Mouse (Mus musculus): ENCODE measurements around the gene Fbxl16. TPM values are rescaled to one million over a fixed set of nuclear protein-coding genes. Genes with fewer than 3 reads are reported as not detected.
A peak's percentile ranks its signal among the peaks of the same experiment; 100 is the strongest.

Fbxl16 gene
- polyA plus RNA-seq, 1 experiment = 3.6 TPM

DNA sequence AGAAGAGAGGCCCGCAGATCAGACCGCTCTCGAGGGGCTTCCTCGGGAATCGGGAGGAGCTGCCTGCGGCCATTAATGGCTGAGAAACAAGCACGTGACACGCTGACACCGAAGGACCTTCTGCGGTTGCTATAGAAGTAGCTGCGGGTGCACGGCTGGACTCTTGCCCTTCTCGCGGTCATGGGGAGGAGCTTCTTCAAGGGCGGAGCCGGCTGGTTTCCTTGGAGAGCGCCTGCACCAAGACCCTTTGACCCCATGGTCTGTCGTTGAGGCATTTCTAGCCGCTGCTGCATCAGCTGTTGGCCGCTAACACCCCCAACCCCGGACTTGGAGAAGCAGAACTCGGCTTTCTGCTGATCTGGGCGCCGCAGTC lies 24.4 kb downstream of the Fbxl16 start, which contains the start of gene Stub1:
Gene Stub1, minus strand, starts transcription at position 114 of the 373 bp plus-strand sequence.
- peak within 1 kb of the TSS; percentile 76 for H3K4me3 ChIP-seq (ENCODE audit: insufficient read depth, low read depth, low read length)
- peak; percentile 98 for DNase-seq
- H3K27me3 ChIP-seq (replicated peaks; ENCODE audit: control insufficient read depth, insufficient read depth, low read length) = no peaks in the 10 kb centered on the region
- TF ChIP-seq POLR2A (IDR thresholded peaks at IDR 0.05; ENCODE audit: low read depth, low read length) (peak; percentile 69), CTCF (conservative IDR thresholded peaks at IDR 0.05; ENCODE audit: insufficient read depth, insufficient read length, low read depth, low read length) (no peak)
- H3K36me3 ChIP-seq (ENCODE audit: control insufficient read depth, insufficient read depth, low read length) = no peaks in the 10 kb centered on the region
- H3K4me1 ChIP-seq (ENCODE audit: control insufficient read depth, insufficient read depth, low read length) = peaks cover 37% of the 10 kb centered on the region
- H3K27ac ChIP-seq (ENCODE audit: insufficient read depth, low read depth, low read length) = peak within 1 kb of the TSS; percentile 99
- under 1% methylated on average over 24 of the region's 24 CpGs for WGBS

DNA sequence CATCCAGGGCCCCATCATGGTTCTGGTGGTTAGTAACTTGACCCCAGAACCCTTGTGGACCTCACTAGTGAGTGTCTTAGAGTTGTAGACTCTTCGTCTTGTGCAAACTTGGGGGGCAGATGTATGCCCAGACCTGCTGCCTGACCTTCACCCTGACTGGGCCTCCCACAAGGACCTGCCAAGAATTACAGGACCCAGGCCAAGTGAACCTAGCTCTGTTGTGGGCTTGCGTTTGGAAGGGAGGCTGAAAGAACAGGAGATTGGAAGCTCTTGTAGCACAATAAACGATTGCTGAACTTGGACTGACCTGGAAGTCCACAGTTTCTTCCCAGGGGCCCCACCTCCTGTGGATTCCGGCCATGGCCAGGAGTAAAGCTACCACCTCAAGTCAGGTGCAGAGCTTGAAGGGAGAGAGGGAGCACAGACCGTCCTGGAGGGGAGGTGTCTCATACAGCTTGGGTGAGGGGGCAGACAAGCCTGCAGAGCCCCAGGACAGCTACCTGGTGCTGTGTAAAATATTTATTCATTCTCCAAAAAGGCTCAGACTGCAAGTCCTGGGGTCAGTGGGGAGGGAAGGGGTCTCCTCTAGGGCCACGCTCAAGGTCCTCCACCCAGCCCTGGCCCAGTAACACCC lies 25.2 kb downstream of the Fbxl16 start:
- DNase-seq = peak; percentile 91
- H3K4me1 ChIP-seq (ENCODE audit: control insufficient read depth, insufficient read depth, low read length) = peaks cover 38% of the 10 kb centered on the region
- 11% methylated on average over 6 of the region's 6 CpGs for WGBS

GRCm38 (mm10) chr17:25834595-25835222 lies 25.8 kb downstream of the Fbxl16 start:
- Histone ChIP-seq H3K27ac (ENCODE audit: insufficient read depth, low read depth, low read length) (peak overlapping the region; percentile 8; the same call in 1 of the 2 replicates), H3K27me3 (replicated peaks; ENCODE audit: control insufficient read depth, insufficient read depth, low read length) (no peaks in the 10 kb centered on the region), H3K36me3 (ENCODE audit: control insufficient read depth, insufficient read depth, low read length) (no peaks in the 10 kb centered on the region; the same call in 1 of the 2 replicates), H3K4me1 (ENCODE audit: control insufficient read depth, insufficient read depth, low read length) (peaks cover 38% of the 10 kb centered on the region), H3K4me3 (ENCODE audit: insufficient read depth, low read depth, low read length) (peak overlapping the region; percentile 74)
- DNase-seq = peak; percentile 12
- 41% methylated on average over 12 of the region's 12 CpGs for WGBS
- TF ChIP-seq POLR2A (IDR thresholded peaks at IDR 0.05; ENCODE audit: low read depth, low read length) (no peak), CTCF (conservative IDR thresholded peaks at IDR 0.05; ENCODE audit: insufficient read depth, insufficient read length, low read depth, low read length) (no peak)

More for the DNA sequence above, 25.2 kb downstream of the Fbxl16 start:
- TF ChIP-seq POLR2A (IDR thresholded peaks at IDR 0.05; ENCODE audit: low read depth, low read length) (no peak), CTCF (conservative IDR thresholded peaks at IDR 0.05; ENCODE audit: insufficient read depth, insufficient read length, low read depth, low read length) (no peak)
- H3K27me3 ChIP-seq (replicated peaks; ENCODE audit: control insufficient read depth, insufficient read depth, low read length) = no peaks in the 10 kb centered on the region
- H3K27ac ChIP-seq (ENCODE audit: insufficient read depth, low read depth, low read length) = peak overlapping the region; percentile 99
- no peaks in the 10 kb centered on the region; the same call in 1 of the 2 replicates for H3K36me3 ChIP-seq (ENCODE audit: control insufficient read depth, insufficient read depth, low read length)
- H3K4me3 ChIP-seq (ENCODE audit: insufficient read depth, low read depth, low read length) = peak overlapping the region; percentile 74

GRCm38 (mm10) chr17:25835301-25835700 lies 26.4 kb downstream of the Fbxl16 start:
- TF ChIP-seq POLR2A (IDR thresholded peaks at IDR 0.05; ENCODE audit: low read depth, low read length) (no peak), CTCF (conservative IDR thresholded peaks at IDR 0.05; ENCODE audit: insufficient read depth, insufficient read length, low read depth, low read length) (no peak)
- 60% methylated on average over 7 of the region's 7 CpGs for WGBS
- DNase-seq = peak; percentile 14
- Histone ChIP-seq H3K27ac (ENCODE audit: insufficient read depth, low read depth, low read length) (no peak overlapping the region), H3K4me3 (ENCODE audit: insufficient read depth, low read depth, low read length) (peak overlapping the region; percentile 74; the same call in 1 of the 2 replicates), H3K4me1 (ENCODE audit: control insufficient read depth, insufficient read depth, low read length) (peaks cover 38% of the 10 kb centered on the region), H3K36me3 (ENCODE audit: control insufficient read depth, insufficient read depth, low read length) (no peaks in the 10 kb centered on the region; the same call in 1 of the 2 replicates), H3K27me3 (replicated peaks; ENCODE audit: control insufficient read depth, insufficient read depth, low read length) (no peaks in the 10 kb centered on the region)

DNA sequence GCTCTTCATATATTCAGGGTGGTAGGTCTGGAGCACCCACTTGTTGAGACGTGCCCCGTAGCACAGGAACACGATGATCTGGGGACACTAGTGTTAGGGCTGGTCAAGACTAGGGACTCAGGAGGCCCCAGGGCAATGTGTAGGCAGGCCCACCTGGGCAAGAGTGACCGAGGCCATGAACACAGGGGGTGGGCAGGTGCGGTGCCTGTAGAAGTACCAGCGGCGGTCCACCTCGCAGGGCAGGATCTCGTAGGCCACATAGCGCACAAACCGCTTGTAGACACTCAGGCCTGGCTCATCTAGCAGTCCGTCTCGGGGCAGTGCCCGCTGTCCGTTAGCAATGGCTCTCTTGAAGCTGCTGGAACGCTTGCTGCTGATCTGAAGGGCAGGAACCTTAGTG lies 26.9 kb downstream of the Fbxl16 start:
- Histone ChIP-seq H3K27ac (ENCODE audit: insufficient read depth, low read depth, low read length) (peak overlapping the region; percentile 49), H3K4me3 (ENCODE audit: insufficient read depth, low read depth, low read length) (peak overlapping the region; percentile 74), H3K27me3 (replicated peaks; ENCODE audit: control insufficient read depth, insufficient read depth, low read length) (no peaks in the 10 kb centered on the region), H3K4me1 (ENCODE audit: control insufficient read depth, insufficient read depth, low read length) (peaks cover 38% of the 10 kb centered on the region), H3K36me3 (ENCODE audit: control insufficient read depth, insufficient read depth, low read length) (no peaks in the 10 kb centered on the region; the same call in 1 of the 2 replicates)
- 59% methylated on average over 16 of the region's 16 CpGs for WGBS
- peak; percentile 37 for DNase-seq
- TF ChIP-seq CTCF (conservative IDR thresholded peaks at IDR 0.05; ENCODE audit: insufficient read depth, insufficient read length, low read depth, low read length) (no peak), POLR2A (IDR thresholded peaks at IDR 0.05; ENCODE audit: low read depth, low read length) (no peak)

DNA sequence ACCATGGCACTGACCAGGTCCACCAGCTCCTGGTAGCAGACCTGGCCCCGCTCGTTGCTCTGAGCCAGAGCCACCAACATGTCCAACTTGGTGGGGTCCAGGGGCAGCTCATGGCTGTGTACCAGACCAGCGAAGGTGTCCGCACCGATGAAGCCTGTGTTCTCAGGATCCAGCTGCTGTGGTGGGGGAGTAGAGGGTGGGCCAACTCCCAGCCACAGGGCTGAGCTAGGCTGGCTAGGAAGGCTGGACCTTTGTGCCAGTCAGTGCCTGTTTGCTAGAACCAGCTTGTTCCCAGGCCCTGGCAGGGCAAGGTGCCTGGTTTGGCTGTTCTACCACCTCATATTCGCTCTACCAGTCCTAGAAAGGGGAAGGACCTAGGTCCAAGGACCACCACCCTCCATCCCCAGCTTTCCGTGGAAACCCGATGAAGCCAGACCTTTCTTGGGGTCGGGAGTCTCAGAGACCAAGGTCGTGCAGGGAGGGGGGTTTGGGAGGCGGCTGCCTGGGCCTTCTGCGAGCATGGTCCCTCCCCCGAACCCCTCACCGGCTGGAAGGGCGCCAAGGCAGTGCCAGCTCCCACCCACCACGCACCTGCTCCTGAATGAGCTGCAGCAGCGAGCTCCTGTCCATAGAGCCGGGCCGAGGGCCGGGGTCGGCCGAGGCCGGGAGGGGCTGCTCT lies 27.7 kb downstream of the Fbxl16 start:
- peak; percentile 68 for DNase-seq
- peak; percentile 18 for TF ChIP-seq POLR2A (IDR thresholded peaks at IDR 0.05; ENCODE audit: low read depth, low read length)
- TF ChIP-seq CTCF (conservative IDR thresholded peaks at IDR 0.05; ENCODE audit: insufficient read depth, insufficient read length, low read depth, low read length) = no peak
- H3K36me3 ChIP-seq (ENCODE audit: control insufficient read depth, insufficient read depth, low read length) = no peaks in the 10 kb centered on the region; the same call in 1 of the 2 replicates
- 9% methylated on average over 23 of the region's 23 CpGs for WGBS
- H3K4me1 ChIP-seq (ENCODE audit: control insufficient read depth, insufficient read depth, low read length) = peaks cover 37% of the 10 kb centered on the region
- no peaks in the 10 kb centered on the region for H3K27me3 ChIP-seq (replicated peaks; ENCODE audit: control insufficient read depth, insufficient read depth, low read length)
- H3K27ac ChIP-seq (ENCODE audit: insufficient read depth, low read depth, low read length) = peak overlapping the region; percentile 49
- H3K4me3 ChIP-seq (ENCODE audit: insufficient read depth, low read depth, low read length) = peak overlapping the region; percentile 26

DNA sequence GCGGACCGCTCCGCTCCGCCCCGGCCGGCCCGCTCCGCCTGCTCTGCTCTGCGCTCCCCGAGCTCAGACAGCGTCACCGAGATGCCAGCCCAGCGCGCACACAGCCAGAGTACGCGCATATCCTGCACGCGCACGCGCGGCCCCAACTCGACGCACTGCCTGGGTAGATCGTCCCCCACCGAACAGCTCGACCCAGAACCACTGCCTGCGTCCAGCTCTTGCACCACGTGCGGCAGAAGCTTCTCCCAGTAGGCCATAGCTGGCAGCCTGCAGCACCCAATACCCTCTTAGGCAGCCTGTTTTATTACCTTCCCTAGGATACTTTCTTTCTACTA lies 28.2 kb downstream of the Fbxl16 start, which contains the start of gene Rhbdl1:
Gene Rhbdl1, minus strand, starts transcription at position 220 of the 335 bp plus-strand sequence.
- Histone ChIP-seq H3K27me3 (replicated peaks; ENCODE audit: control insufficient read depth, insufficient read depth, low read length) (no peaks in the 10 kb centered on the region), H3K4me1 (ENCODE audit: control insufficient read depth, insufficient read depth, low read length) (peaks cover 33% of the 10 kb centered on the region), H3K4me3 (ENCODE audit: insufficient read depth, low read depth, low read length) (peak within 1 kb of the TSS; percentile 26), H3K27ac (ENCODE audit: insufficient read depth, low read depth, low read length) (peak within 1 kb of the TSS; percentile 49), H3K36me3 (ENCODE audit: control insufficient read depth, insufficient read depth, low read length) (no peaks in the 10 kb centered on the region; the same call in 1 of the 2 replicates)
- peak; percentile 79 for DNase-seq
- WGBS = 2% methylated on average over 29 of the region's 29 CpGs
- TF ChIP-seq CTCF (conservative IDR thresholded peaks at IDR 0.05; ENCODE audit: insufficient read depth, insufficient read length, low read depth, low read length) = no peak
- peak; percentile 66 for TF ChIP-seq POLR2A (IDR thresholded peaks at IDR 0.05; ENCODE audit: low read depth, low read length)

Measured in kidney, adult 2 months (tissue).